In the genomic region with DNA sequence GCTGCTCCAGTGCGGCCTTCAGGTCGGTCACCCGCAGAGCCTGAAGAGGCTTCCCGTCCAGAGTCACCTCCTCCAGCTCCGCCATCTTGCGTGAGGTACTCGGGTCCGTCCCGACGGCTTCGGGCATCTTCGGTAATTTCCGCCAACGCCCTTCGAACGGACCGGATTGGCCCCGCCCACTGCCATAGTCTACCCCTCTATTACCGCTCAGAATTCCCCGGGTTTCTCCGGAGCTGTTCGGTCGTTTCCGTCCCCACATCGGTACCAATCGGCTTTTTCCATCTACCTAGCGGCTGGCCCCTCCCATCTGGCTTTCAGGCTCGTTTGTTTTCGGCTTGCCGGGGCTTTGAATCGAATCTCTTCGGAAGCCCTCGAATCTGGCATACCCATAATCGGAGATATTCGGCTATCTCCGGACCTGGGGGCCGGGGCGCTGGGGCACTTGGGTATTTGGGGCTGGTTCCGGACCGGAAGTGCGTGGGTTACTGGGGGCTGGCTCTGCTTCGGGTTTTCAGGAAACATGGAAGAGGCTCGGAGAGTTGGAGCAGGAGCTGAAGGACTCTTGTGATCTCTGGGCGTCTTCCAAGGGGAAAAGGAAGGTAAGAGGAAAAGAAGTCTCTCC, we compare ENCODE assay signal across 8 mouse cellular contexts. TPM values are rescaled to one million over a fixed set of nuclear protein-coding genes. Genes with fewer than 3 reads are reported as not detected.
DNase-seq lines count a peak whose midpoint lies in the region; ATAC-seq and TF ChIP-seq lines count a peak whose summit lies in the region.

A gene (minus strand): TSS at position 410 of the 622 bp plus-strand sequence.

- CTCF ChIA-PET in Patski (lab: Charles Lee), result interaction anchor here (0.8 to 2.0 kb wide), 5 partner anchors 17 to 117 kb away, joined by 3 to 10 read pairs (median 7); no protein-coding TSS in a partner anchor

- peak within 1 kb of the TSS; percentile 96 for H3K27ac ChIP-seq in hindbrain, embryonic 13.5 days

- TF ChIP-seq CTCF in Patski (IDR thresholded peaks at IDR 0.05), result no peak

- H3K9ac ChIP-seq in hindbrain, embryonic 13.5 days, result peak within 1 kb of the TSS; percentile 94

- no peaks in the 10 kb centered on the region for H3K27me3 ChIP-seq in Patski
- H3K27me3 ChIP-seq in hindbrain, embryonic 13.5 days, result no peaks in the 10 kb centered on the region

- DNase-seq in Patski (ENCODE audit: low read depth, low spot score), result peak; percentile 99
- peak; percentile 100 for DNase-seq in cerebellum, postnatal 14 days
- peak; percentile 100 for DNase-seq in frontal cortex, postnatal 14 days (ENCODE audit: low spot score in 2 of 2)
- DNase-seq in layer of hippocampus, postnatal 25 days (ENCODE audit: extremely low spot score in 1 of 2, low spot score in 1 of 2), result peak; percentile 100
- DNase-seq in lung, postnatal 25 days (ENCODE audit: low spot score), result peak; percentile 100
- DNase-seq in retina, embryonic 14.5 days (ENCODE audit: low spot score), result peak; percentile 100
- DNase-seq in thymus, postnatal 4 days, result peak; percentile 100

- H3K4me3 ChIP-seq in hindbrain, embryonic 13.5 days, result peak within 1 kb of the TSS; percentile 76

- H3K4me2 ChIP-seq in hindbrain, embryonic 13.5 days, result peak within 1 kb of the TSS; percentile 75

- peaks cover 32% of the 10 kb centered on the region for H3K36me3 ChIP-seq in hindbrain, embryonic 13.5 days

- peaks cover 41% of the 10 kb centered on the region for H3K4me1 ChIP-seq in hindbrain, embryonic 13.5 days (replicated peaks)

- peak; percentile 94 for ATAC-seq in Patski
- ATAC-seq in hindbrain, embryonic 13.5 days (ENCODE audit: low FRiP score), result peak; percentile 99

- POLR2A ChIA-PET in Patski (lab: Charles Lee), result interaction anchor here (0.6 to 1.2 kb wide), 3 partner anchors 26 to 331 kb away, joined by 3 read pairs; a partner anchor contains a TSS

- in situ Hi-C loops in Patski (cut with MboI; ENCODE audit: low pct_unique_long_range_greater_than_20kb), result no loop called here

- WGBS in hindbrain, embryonic 13.5 days, result under 1% methylated on average over 44 of the region's 44 CpGs

- H3K9me3 ChIP-seq in hindbrain, embryonic 13.5 days, result no peaks in the 10 kb centered on the region

RNA-seq across cellular contexts. Expression of the gene that starts here (rescaled TPM):
- 215 TPM for polyA plus RNA-seq in Patski (2021)
- 155 and 169 TPM in 2 replicates for polyA plus RNA-seq in hindbrain, embryonic 13.5 days (2015; fragmentation: Nextera tagmentation; extraction: Ambion mirVana)
- 100 to 1,000 TPM; 172 to 215 TPM for total RNA-seq in layer of hippocampus, postnatal 25 days (2021)

Comparison
In these comparisons a context has a peak if more than half of its experiments do, and no peak if none do; other contexts are left out.
1. Peak in every context shown above with its lines: DNase-seq, ATAC-seq, H3K4me3 ChIP-seq and H3K27ac ChIP-seq.